Mouse (Mus musculus) liver, embryonic 14.5 days (tissue): ENCODE measurements around the gene Shroom3.

Experiments used
- CTCF ChIP-seq: IDR thresholded peaks from 2 replicates; pipeline ENCODE4 v1.5.1; 2016; ENCODE audit warnings: antibody characterized with exemption, low read depth, control low read depth
- EP300 ChIP-seq: IDR thresholded peaks from 2 replicates; pipeline ENCODE4 v1.6.1; 2016; ENCODE audit warnings: antibody characterized with exemption, low read depth

DNA sequence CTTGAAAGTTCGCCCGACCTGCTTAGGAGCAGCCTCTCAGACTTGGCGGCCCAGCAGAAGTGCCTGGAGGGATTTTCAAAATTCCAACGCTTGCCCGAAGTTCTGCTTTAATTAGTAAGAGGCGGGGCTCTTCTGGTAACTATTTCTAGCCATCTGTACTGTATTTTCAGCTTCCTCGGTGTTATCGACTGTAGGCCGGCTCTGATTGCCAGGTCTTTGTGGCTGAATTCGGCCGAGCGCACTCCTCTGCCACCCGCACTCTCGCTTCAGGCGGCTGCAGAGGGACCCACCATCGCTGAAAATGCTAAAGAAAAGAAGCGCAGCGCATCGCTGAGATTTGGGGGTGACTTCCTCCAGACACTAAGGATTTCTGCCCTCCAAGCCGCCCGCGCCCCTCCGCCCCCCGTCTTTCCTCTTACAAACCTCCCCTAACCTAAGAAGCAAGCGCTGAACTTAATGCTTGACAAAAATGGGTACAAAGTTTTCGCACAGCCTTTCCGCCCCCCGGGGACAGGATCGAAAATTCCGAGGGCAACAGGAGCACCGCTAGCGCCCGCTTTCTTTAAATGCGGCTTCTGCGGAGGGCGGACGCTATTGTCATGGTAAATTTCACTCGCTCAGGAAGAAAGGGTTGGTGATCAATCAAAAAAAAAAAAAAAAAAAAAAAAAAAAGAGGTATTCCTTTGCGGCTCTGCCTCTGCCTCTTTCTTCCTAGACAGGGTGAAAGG, 450 bp upstream of the Shroom3 start:
- no peak for TF ChIP-seq CTCF
- no peak for TF ChIP-seq EP300
